Mouse (Mus musculus) spleen, postnatal 36 days (tissue): ENCODE results near the gene Med6.
"Not testable (repeated sequence)": the region's sequence is repeated elsewhere in the genome, so short reads cannot be mapped to it uniquely, and the experiment has no call there.

ENCODE experiments used
- DNase-seq, 2 experiments: peaks; one replicate each; pipeline ENCODE4 v3.0.0; 2022; ENCODE audit warnings: low spot score in 2 of 2, mixed read lengths in 1 of 2

The Med6 gene

GRCm38 (mm10) chr12:81549286-81549685, 45.5 kb downstream of the Med6 start:
- no peak for DNase-seq

- no peak for DNase-seq
These were observed 47.6 kb downstream of the Med6 start for GRCm38 (mm10) chr12:81547163-81547562.

GRCm38 (mm10) chr12:81533029-81533419, 61.8 kb downstream of the Med6 start:
- no peak for DNase-seq

GRCm38 (mm10) chr12:81532316-81533028, 62.3 kb downstream of the Med6 start, which contains the start of the genes Gm20498 and Synj2bp:
Gm20498 (minus strand) TSS chr12:81532905.
Synj2bp (minus strand) TSS chr12:81532911.
- DNase-seq = peak; percentile 82

- DNase-seq = not testable (repeated sequence)
These were observed 64.2 kb downstream of the Med6 start for GRCm38 (mm10) chr12:81530587-81530986.
